Mouse (Mus musculus): Measurements from ENCODE around the gene Rpl34. TPM values are rescaled to one million over a fixed set of nuclear protein-coding genes. Genes with fewer than 3 reads are reported as not detected.

The Rpl34 gene
- 621 and 704 TPM in 2 replicates for polyA plus RNA-seq (2014; fragmentation: Nextera tagmentation; extraction: Ambion mirVana)

DNA sequence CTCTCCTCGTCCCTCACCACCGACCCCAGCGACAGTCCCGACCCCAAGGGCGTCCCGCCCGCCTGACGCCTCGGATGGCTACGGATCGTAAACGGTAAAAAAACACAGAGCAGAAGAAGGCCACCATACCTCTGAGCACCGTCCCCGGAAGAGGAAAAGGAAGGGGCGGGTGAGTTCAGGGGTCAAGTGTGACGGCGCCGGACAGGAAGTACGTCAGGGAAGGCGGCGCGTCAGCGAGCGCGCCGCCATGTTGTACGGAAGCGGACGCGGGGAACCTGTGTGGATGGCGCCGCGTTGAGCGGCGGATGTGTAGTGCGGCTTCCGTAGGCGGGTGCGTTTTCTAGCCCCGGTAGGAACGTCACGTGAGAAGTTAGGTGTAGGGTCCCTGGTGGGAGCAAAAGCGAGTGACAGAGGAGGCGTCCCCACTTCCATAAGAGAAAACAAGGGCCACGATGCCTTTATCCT is at the start of gene Rpl34:
TSS of gene Rpl34 (minus strand) at position 210 of the 465 bp plus-strand sequence.
- Histone ChIP-seq H3K9me3 (ENCODE audit: control insufficient read depth, low read length) (no peaks in the 10 kb centered on the region), H3K36me3 (ENCODE audit: control insufficient read depth, insufficient read depth, low read length) (peaks cover 40% of the 10 kb centered on the region), H3K4me2 (ENCODE audit: low read length) (peak within 1 kb of the TSS; percentile 68), H3K9ac (ENCODE audit: low read length) (peak within 1 kb of the TSS; percentile 97), H3K27ac (replicated peaks in 1 of 2; ENCODE audit: control insufficient read depth in 1 of 2, insufficient read depth in 1 of 2, low read depth in 2 of 2, low read length in 2 of 2) (peak within 1 kb of the TSS; percentile 82 to 92), H3K4me1 (ENCODE audit: control insufficient read depth in 2 of 2, insufficient read depth in 2 of 2, low read length in 2 of 2) (peaks cover 6 to 19% of the 10 kb centered on the region in 2 experiments), H3K4me3 (ENCODE audit: control insufficient read depth in 1 of 2, insufficient read depth in 1 of 2, low read depth in 1 of 2, low read length in 2 of 2) (peak within 1 kb of the TSS; percentile 86 to 96), H3K27me3 (ENCODE audit: control insufficient read depth, insufficient read depth, low read length) (no peaks in the 10 kb centered on the region)
- ATAC-seq (ENCODE audit: insufficient number of reproducible peaks, insufficient read depth, low FRiP score, low read depth), result peak; percentile 99
- WGBS, result under 1% methylated on average over 45 of the region's 45 CpGs

DNA sequence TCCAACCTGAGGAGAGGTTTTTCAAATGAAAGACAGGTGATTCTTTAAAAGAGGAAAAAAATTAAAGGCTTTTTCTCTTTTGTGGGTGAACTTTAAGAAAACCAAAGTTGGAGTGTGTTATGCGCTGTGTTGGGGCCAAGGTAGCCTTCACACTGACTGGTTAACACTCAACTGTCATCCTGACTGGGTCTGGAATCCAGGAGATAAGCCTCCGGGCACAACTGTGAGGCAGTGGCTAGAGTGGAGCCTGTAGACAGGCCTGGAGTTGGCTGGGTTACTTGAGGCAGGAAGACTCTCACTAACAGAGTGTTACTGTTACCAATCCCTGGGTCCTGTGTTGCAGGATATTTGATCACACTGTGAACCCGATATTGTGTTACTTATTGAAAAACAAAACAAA is 38.0 kb upstream of the Rpl34 start:
- H3K9me3 ChIP-seq (ENCODE audit: control insufficient read depth, low read length), result no peaks in the 10 kb centered on the region
- H3K27ac ChIP-seq (replicated peaks in 1 of 2; ENCODE audit: control insufficient read depth in 1 of 2, insufficient read depth in 1 of 2, low read depth in 2 of 2, low read length in 2 of 2), result no peak overlapping the region
- H3K4me1 ChIP-seq (ENCODE audit: control insufficient read depth in 2 of 2, insufficient read depth in 2 of 2, low read length in 2 of 2), result no peaks in the 10 kb centered on the region
- H3K9ac ChIP-seq (ENCODE audit: low read length), result no peak overlapping the region
- no peak overlapping the region for H3K4me3 ChIP-seq (ENCODE audit: control insufficient read depth in 1 of 2, insufficient read depth in 1 of 2, low read depth in 1 of 2, low read length in 2 of 2)
- H3K27me3 ChIP-seq (ENCODE audit: control insufficient read depth, insufficient read depth, low read length), result no peaks in the 10 kb centered on the region
- no peak overlapping the region for H3K4me2 ChIP-seq (ENCODE audit: low read length)
- no peak for ATAC-seq (ENCODE audit: insufficient number of reproducible peaks, insufficient read depth, low FRiP score, low read depth)
- H3K36me3 ChIP-seq (ENCODE audit: control insufficient read depth, insufficient read depth, low read length), result no peaks in the 10 kb centered on the region
- 42% methylated on average over 3 of the region's 3 CpGs for WGBS

DNA sequence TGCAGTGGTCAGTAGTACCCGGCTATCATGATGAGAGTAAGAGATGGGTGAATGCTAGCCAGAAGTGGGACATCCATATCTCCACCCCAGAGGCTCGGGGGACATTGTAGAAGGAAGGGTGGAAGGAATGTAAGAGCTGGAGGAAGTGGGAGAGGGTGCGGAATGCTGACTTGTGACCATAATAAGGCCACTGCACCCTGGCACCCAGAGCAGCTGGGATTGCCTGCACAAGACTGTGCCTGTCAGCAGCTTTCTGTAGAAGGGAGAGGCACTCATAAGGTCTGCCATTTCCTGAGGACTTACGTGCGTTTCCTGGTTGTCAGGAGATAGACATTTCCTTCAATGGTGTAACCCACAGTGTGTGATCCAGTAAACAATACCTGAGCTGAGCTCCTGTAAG is 33.9 kb upstream of the Rpl34 start:
- Histone ChIP-seq H3K27ac (replicated peaks in 1 of 2; ENCODE audit: control insufficient read depth in 1 of 2, insufficient read depth in 1 of 2, low read depth in 2 of 2, low read length in 2 of 2) (no peak overlapping the region), H3K36me3 (ENCODE audit: control insufficient read depth, insufficient read depth, low read length) (no peaks in the 10 kb centered on the region), H3K9ac (ENCODE audit: low read length) (no peak overlapping the region), H3K4me3 (ENCODE audit: control insufficient read depth in 1 of 2, insufficient read depth in 1 of 2, low read depth in 1 of 2, low read length in 2 of 2) (no peak overlapping the region), H3K9me3 (ENCODE audit: control insufficient read depth, low read length) (no peaks in the 10 kb centered on the region), H3K4me2 (ENCODE audit: low read length) (no peak overlapping the region), H3K27me3 (ENCODE audit: control insufficient read depth, insufficient read depth, low read length) (no peaks in the 10 kb centered on the region), H3K4me1 (ENCODE audit: control insufficient read depth in 2 of 2, insufficient read depth in 2 of 2, low read length in 2 of 2) (0 out of 4 replicates have a peak, but pooled peaks cover 0 to 2% of the 10 kb centered on the region in 2 experiments)
- ATAC-seq (ENCODE audit: insufficient number of reproducible peaks, insufficient read depth, low FRiP score, low read depth), result no peak
- WGBS, result 55% methylated on average over 5 of the region's 5 CpGs

DNA sequence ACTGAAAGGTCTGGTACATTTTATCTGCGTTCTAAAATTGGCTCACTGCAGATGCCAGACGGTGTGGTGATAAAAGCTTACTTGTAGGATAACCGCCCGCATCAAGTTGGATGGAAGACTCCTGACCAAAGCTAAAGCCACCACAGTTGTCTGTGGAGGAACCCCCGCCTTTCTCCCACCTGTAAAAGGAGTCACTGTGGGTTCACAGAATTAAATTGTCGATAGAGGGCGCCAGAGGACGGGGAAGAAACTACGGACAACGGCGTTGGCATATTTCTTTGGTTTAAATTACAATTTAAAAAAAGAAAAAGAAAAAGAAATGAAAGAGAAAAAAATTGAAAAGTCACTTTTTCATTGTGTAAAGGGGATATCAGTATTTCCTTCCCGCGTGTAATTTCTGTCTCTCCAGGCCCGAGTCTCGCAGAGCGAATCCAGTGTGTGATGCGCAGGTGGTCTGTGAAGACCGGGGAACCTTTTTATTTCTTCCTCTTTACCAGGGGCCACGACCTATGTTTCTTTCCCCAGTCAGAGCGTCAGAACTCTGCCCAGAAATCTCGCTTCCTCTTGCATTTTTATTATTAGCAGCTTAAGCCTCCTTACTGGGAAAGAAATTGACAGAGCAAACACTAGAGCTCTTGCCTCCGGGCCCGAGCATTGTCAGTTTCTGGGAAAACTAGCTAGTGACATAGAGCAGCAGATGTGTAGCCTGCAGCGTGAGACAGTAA is 30.7 kb upstream of the Rpl34 start:
- Histone ChIP-seq H3K4me2 (ENCODE audit: low read length) (no peak overlapping the region), H3K9ac (ENCODE audit: low read length) (no peak overlapping the region)
- 50% methylated on average over 24 of the region's 24 CpGs for WGBS

GRCm38 (mm10) chr3:130758157-130758841 is 28.1 kb upstream of the Rpl34 start:
- H3K9ac ChIP-seq (ENCODE audit: low read length), result no peak overlapping the region
- 0 out of 4 replicates have a peak, but pooled peaks cover 0 to 2% of the 10 kb centered on the region in 2 experiments for H3K4me1 ChIP-seq (ENCODE audit: control insufficient read depth in 2 of 2, insufficient read depth in 2 of 2, low read length in 2 of 2)
- H3K9me3 ChIP-seq (ENCODE audit: control insufficient read depth, low read length), result no peaks in the 10 kb centered on the region
- no peak overlapping the region for H3K27ac ChIP-seq (replicated peaks in 1 of 2; ENCODE audit: control insufficient read depth in 1 of 2, insufficient read depth in 1 of 2, low read depth in 2 of 2, low read length in 2 of 2)
- no peak overlapping the region for H3K4me3 ChIP-seq (ENCODE audit: control insufficient read depth in 1 of 2, insufficient read depth in 1 of 2, low read depth in 1 of 2, low read length in 2 of 2)
- 86% methylated on average over 15 of the region's 15 CpGs for whole genome bisulfite sequencing
- H3K27me3 ChIP-seq (ENCODE audit: control insufficient read depth, insufficient read depth, low read length), result no peaks in the 10 kb centered on the region
- H3K36me3 ChIP-seq (ENCODE audit: control insufficient read depth, insufficient read depth, low read length), result no peaks in the 10 kb centered on the region
- H3K4me2 ChIP-seq (ENCODE audit: low read length), result no peak overlapping the region
- no peak for ATAC-seq (ENCODE audit: insufficient number of reproducible peaks, insufficient read depth, low FRiP score, low read depth)

More for the DNA sequence above, 30.7 kb upstream of the Rpl34 start:
- ATAC-seq (ENCODE audit: insufficient number of reproducible peaks, insufficient read depth, low FRiP score, low read depth), result no peak
- no peaks in the 10 kb centered on the region for H3K9me3 ChIP-seq (ENCODE audit: control insufficient read depth, low read length)
- 0 out of 4 replicates have a peak, but pooled peaks cover 0 to 2% of the 10 kb centered on the region in 2 experiments for H3K4me1 ChIP-seq (ENCODE audit: control insufficient read depth in 2 of 2, insufficient read depth in 2 of 2, low read length in 2 of 2)
- H3K27me3 ChIP-seq (ENCODE audit: control insufficient read depth, insufficient read depth, low read length), result no peaks in the 10 kb centered on the region
- H3K27ac ChIP-seq (replicated peaks in 1 of 2; ENCODE audit: control insufficient read depth in 1 of 2, insufficient read depth in 1 of 2, low read depth in 2 of 2, low read length in 2 of 2), result no peak overlapping the region
- no peaks in the 10 kb centered on the region for H3K36me3 ChIP-seq (ENCODE audit: control insufficient read depth, insufficient read depth, low read length)
- H3K4me3 ChIP-seq (ENCODE audit: control insufficient read depth in 1 of 2, insufficient read depth in 1 of 2, low read depth in 1 of 2, low read length in 2 of 2), result no peak overlapping the region

- Histone ChIP-seq H3K9ac (ENCODE audit: low read length) (no peak overlapping the region), H3K27me3 (ENCODE audit: control insufficient read depth, insufficient read depth, low read length) (no peaks in the 10 kb centered on the region), H3K9me3 (ENCODE audit: control insufficient read depth, low read length) (no peaks in the 10 kb centered on the region), H3K27ac (replicated peaks in 1 of 2; ENCODE audit: control insufficient read depth in 1 of 2, insufficient read depth in 1 of 2, low read depth in 2 of 2, low read length in 2 of 2) (no peak overlapping the region), H3K4me1 (ENCODE audit: control insufficient read depth in 2 of 2, insufficient read depth in 2 of 2, low read length in 2 of 2) (0 out of 4 replicates have a peak, but pooled peaks cover 0 to 2% of the 10 kb centered on the region in 2 experiments), H3K4me2 (ENCODE audit: low read length) (no peak overlapping the region), H3K4me3 (ENCODE audit: control insufficient read depth in 1 of 2, insufficient read depth in 1 of 2, low read depth in 1 of 2, low read length in 2 of 2) (no peak overlapping the region), H3K36me3 (ENCODE audit: control insufficient read depth, insufficient read depth, low read length) (no peaks in the 10 kb centered on the region)
- WGBS, result 87% methylated on average over 8 of the region's 8 CpGs
- no peak for ATAC-seq (ENCODE audit: insufficient number of reproducible peaks, insufficient read depth, low FRiP score, low read depth)
Measured at GRCm38 (mm10) chr3:130757117-130757852, 27.1 kb upstream of the Rpl34 start.

DNA sequence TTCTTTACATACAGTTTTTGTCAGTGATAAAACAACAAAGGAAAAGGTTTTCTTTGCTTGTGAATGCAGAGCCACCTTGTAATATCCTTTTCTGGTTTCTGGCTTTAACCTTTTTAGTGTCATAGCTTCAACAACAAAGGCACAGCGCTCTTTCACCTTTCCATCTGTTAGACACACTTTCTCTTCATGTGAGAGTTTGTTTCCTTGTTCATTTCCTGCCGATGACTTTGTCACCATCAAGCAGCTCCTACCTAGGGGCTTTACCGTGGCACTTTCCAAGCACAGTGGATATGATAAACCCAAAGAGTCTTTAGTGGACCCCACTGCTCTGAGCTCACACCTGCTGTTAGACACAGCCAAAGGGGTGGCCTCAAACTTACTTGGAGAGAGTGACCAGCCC is 19.0 kb upstream of the Rpl34 start:
- H3K27me3 ChIP-seq (ENCODE audit: control insufficient read depth, insufficient read depth, low read length), result no peaks in the 10 kb centered on the region
- H3K36me3 ChIP-seq (ENCODE audit: control insufficient read depth, insufficient read depth, low read length), result no peaks in the 10 kb centered on the region
- no peak overlapping the region for H3K4me2 ChIP-seq (ENCODE audit: low read length)
- no peak overlapping the region for H3K9ac ChIP-seq (ENCODE audit: low read length)
- H3K4me3 ChIP-seq (ENCODE audit: control insufficient read depth in 1 of 2, insufficient read depth in 1 of 2, low read depth in 1 of 2, low read length in 2 of 2), result no peak overlapping the region
- no peak overlapping the region for H3K27ac ChIP-seq (replicated peaks in 1 of 2; ENCODE audit: control insufficient read depth in 1 of 2, insufficient read depth in 1 of 2, low read depth in 2 of 2, low read length in 2 of 2)
- WGBS, result 67% methylated on average over 3 of the region's 3 CpGs
- ATAC-seq (ENCODE audit: insufficient number of reproducible peaks, insufficient read depth, low FRiP score, low read depth), result no peak
- peaks cover 8% of the 10 kb centered on the region; the same call in 1 of the 2 replicates for H3K9me3 ChIP-seq (ENCODE audit: control insufficient read depth, low read length)
- no peaks in the 10 kb centered on the region for H3K4me1 ChIP-seq (ENCODE audit: control insufficient read depth in 2 of 2, insufficient read depth in 2 of 2, low read length in 2 of 2)

All from heart, embryonic 14.5 days (tissue).